Mouse (Mus musculus) ES-Bruce4 (cell line): ENCODE results near the gene Hmgcl.

Experiments
- CTCF ChIP-seq: IDR thresholded peaks from one replicate; pipeline ENCODE4 v1.8.1; 2011; ENCODE audit warnings: low read depth, low read length
- EP300 ChIP-seq: IDR thresholded peaks from 2 replicates; pipeline ENCODE4 v1.6.1; 2011; ENCODE audit warnings: low read depth, low read length; ENCODE audit not compliant: insufficient read depth
- POLR2A ChIP-seq: IDR thresholded peaks from one replicate; pipeline ENCODE4 v1.8.1; 2011; ENCODE audit warnings: low read length; ENCODE audit not compliant: insufficient read depth

DNA sequence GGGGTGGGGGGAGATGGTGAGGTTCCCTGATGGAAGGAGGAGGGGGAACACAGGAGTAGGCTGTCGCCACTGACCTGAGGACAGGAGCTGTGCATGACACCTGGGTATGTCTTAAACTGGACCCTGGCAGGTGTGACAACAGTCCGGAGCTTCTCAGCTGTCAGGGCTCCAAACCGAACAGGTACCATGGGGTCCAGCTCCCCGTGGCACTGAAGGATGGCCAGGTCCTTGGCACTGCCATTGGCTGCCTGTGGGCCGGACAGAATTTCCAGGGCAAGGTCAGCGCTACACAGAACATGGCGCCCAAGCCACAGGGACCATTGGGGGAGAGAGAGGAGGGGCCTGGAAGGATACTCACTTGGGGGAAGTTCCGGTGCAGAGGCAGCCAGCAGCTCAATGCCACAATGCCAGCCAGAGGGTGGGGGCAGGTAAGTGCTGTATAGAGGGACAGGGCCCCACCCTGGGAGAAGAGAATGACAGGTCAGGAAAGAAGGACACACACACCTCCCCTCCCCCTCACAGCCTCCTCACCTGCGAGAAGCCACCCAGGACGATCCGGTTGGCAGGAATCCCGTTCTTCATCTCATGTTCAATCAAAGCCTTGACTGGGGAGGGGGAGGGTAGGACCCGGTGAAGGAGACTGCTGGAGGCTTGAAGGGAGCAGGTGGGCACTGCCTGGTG is 23.0 kb downstream of the Hmgcl start:
- no peak for TF ChIP-seq POLR2A
- no peak for TF ChIP-seq EP300
- no peak for TF ChIP-seq CTCF
